Mouse (Mus musculus) R1 (cell line): ENCODE results near the gene Atxn2l.

Source experiments
- DNase-seq: peaks from one replicate; pipeline ENCODE4 v3.0.0-alpha.2; 2018; ENCODE audit warnings: low read depth, low spot score

Atxn2l gene

GRCm38 (mm10) chr7:126503273-126503878, at the start of gene Atxn2l:
Atxn2l (minus strand) TSS chr7:126503437.
- DNase-seq = peak; percentile 99

GRCm38 (mm10) chr7:126545631-126546030, 42.4 kb upstream of the Atxn2l start:
- no peak for DNase-seq

GRCm38 (mm10) chr7:126541661-126542060, 38.4 kb upstream of the Atxn2l start:
- DNase-seq = no peak

- DNase-seq = peak; percentile 70
These were observed 34.8 kb upstream of the Atxn2l start for GRCm38 (mm10) chr7:126537820-126538585.

- no peak for DNase-seq
These were observed 33.2 kb upstream of the Atxn2l start for GRCm38 (mm10) chr7:126536466-126536865.

- peak; percentile 18 for DNase-seq
These were observed 32.5 kb upstream of the Atxn2l start for GRCm38 (mm10) chr7:126535766-126536165.

GRCm38 (mm10) chr7:126533434-126533833, 30.2 kb upstream of the Atxn2l start:
- DNase-seq = no peak

- DNase-seq = peak; percentile 72
These were observed 24.9 kb upstream of the Atxn2l start for GRCm38 (mm10) chr7:126528166-126528577.

GRCm38 (mm10) chr7:126523316-126523715, 20.1 kb upstream of the Atxn2l start:
- no peak for DNase-seq

GRCm38 (mm10) chr7:126519513-126519912, 16.3 kb upstream of the Atxn2l start:
- DNase-seq = no peak

DNA sequence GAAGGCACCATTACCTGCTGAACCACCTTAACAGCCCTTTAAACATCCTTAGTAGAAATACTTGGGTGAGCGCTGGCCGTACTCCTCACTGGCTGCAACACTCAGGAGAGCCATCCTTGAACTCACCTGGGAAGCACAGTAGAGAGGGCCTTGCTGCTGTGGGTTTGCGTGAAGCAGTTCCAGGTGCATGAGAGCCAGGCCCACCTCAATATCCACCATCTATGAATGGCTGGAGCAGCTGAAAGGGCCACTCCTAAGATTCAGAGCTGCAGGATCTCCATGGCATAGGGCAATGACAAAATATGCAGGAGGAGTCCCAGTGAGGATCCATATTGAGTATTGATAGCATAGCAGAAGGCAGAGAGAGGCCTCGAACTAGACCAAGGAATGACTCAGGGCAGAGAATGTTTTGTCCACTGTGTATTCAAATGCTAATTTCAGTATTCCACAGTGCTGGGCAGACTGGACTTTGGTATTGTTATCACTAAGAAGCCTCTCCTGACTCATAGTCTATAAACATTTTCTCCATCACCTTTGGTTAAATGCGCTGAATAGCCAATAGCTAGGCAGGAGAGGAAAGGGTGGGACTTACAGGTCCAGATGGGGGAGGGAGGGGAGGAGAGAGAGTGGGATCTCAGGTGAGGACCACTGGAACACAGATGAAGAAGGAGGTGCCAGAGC, 15.2 kb upstream of the Atxn2l start:
- no peak for DNase-seq

DNA sequence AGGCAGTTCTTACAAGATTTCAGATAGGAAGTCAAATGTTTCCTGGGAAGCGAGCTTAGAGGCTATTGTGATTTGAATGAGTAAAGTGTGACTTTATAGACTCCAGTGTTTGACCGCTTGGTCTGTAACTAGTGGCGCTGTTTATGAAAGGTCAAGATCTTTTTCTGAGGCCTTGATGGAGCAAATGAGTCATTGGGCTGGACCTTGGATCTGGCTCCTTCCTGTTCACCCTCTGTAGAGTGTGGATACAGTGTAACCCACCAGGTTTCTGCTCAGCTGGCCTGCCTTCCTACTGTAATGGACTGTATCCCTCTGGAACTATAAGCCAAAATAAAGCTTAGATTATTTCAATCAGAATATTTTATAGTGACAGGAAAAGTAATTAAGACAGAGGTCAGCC, 8.1 kb upstream of the Atxn2l start:
- DNase-seq = no peak

- DNase-seq = no peak
These were observed 4.0 kb upstream of the Atxn2l start for GRCm38 (mm10) chr7:126507126-126507778.

- peak; percentile 70 for DNase-seq
These were observed 1.7 kb upstream of the Atxn2l start for GRCm38 (mm10) chr7:126504913-126505312.

DNA sequence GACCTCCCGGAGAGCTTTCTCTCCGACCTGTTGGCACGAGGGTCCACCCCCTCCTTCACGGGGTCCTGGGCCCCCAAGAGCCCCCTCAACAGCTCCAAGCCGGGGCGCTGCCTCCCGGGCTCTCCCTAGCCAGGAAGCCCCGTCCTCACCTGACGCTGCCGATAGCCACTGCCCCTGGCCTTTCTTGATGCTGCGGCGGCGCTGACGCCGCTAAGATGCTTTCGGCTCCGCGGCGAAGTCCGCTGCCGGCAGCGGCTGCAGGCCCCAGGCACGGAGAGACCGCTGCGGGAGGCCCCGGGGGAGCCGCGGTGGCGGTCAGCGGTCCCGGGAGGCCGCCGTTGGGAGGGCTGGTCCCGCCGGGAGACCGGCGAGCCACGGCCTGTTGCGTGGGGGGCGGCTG, 486 bp downstream of the Atxn2l start:
- no peak for DNase-seq

DNA sequence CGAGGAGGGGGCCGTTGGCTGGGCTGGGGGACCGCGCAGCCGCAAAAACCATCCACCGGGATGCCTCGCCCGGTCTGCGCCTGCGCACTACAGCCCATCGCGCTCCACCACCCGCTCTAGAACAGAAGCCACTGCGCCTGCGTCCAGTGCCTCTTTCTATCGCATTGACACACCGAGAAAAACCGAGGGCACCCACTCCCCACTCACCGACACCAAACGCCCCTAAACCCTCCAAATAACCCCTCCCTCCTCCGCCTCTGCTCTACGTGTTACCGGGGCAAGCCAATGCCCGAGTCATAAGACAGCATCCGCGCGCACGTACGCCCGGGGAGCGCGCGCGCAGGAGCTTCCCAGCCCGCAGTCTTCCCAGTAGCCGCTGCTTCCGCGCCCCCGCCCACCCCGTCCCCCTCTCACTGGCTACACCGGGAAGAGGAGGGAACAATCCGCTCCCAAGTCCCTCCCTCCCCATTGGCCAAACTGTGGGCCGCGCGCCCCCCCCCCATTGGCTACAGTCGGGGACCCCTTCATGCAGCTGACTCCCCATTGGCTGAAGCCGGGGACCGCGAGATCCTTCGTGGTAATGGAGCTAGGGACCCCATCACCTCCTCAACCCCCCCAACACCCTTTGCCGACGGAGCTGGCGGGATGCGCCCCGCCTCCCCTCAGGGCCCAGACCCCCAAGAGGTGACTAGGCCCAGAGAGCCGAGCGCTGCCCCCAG, 1.1 kb downstream of the Atxn2l start:
- DNase-seq = peak; percentile 99

DNA sequence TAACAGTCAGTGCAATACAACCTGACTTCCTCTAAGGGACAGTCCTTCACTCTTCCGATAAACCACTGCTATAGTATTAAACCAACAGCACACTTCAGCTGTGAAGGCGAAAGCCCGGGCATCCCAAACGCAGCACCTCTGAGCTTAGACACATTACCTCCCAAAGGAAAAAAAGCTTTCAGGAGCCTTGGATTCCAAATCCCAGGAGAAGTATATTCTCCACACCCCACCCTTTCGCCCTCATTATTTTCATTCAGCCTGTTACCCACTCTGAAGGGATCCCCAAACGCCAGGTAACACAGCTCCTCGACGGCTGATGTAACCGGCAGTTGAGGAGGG, 1.6 kb downstream of the Atxn2l start:
- no peak for DNase-seq

DNA sequence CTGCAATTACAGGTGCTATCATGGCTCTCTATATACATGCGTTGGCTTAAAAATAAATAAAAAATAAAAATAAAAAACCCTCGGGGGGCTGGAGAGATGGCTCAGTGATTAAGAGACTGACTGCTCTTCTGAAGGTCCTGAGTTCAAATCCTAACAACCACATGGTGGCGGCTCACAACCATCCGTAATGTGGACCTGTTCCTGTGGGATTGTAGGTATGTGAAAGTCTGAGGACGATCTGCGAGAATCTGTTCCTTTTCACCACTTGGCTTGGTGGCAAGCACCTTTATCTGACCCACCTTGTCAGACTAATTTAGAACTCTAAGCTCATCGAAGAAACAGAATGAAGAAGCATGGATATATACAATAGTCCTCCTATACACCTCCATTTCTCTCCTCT, 3.8 kb downstream of the Atxn2l start:
- no peak for DNase-seq

GRCm38 (mm10) chr7:126497966-126498365, 5.3 kb downstream of the Atxn2l start:
- DNase-seq = no peak

GRCm38 (mm10) chr7:126496475-126496874, 6.8 kb downstream of the Atxn2l start:
- no peak for DNase-seq

- no peak for DNase-seq
These were observed 9.1 kb downstream of the Atxn2l start for GRCm38 (mm10) chr7:126494120-126494519.

GRCm38 (mm10) chr7:126491973-126492372, 11.3 kb downstream of the Atxn2l start:
- DNase-seq = no peak
